Mouse (Mus musculus) kidney, adult 18-20 months (tissue): ENCODE results near the gene C1rl.
"Not testable (repeated sequence)": the region's sequence is repeated elsewhere in the genome, so short reads cannot be mapped to it uniquely, and the experiment has no call there.

ENCODE experiments used
- DNase-seq: peaks from one replicate; pipeline ENCODE4 v3.0.0; 2021

C1rl gene

GRCm38 (mm10) chr6:124508292-124508691 lies 15.4 kb downstream of the C1rl start:
- DNase-seq = no peak

GRCm38 (mm10) chr6:124509192-124509591 lies 16.3 kb downstream of the C1rl start:
- DNase-seq = not testable (repeated sequence)

- no peak for DNase-seq
Observed at GRCm38 (mm10) chr6:124511936-124512335, 19.0 kb downstream of the C1rl start.

GRCm38 (mm10) chr6:124512355-124512836 lies 19.5 kb downstream of the C1rl start, which contains the start of gene C1ra:
Gene C1ra, plus strand, starts transcription at chr6:124512405.
- peak; percentile 79 for DNase-seq

- DNase-seq = not testable (repeated sequence)
Observed at GRCm38 (mm10) chr6:124517733-124518132, 24.8 kb downstream of the C1rl start.

- not testable (repeated sequence) for DNase-seq
Observed at GRCm38 (mm10) chr6:124522082-124522481, 29.2 kb downstream of the C1rl start.

GRCm38 (mm10) chr6:124527881-124528280 lies 35.0 kb downstream of the C1rl start:
- no peak for DNase-seq

GRCm38 (mm10) chr6:124531077-124531476 lies 38.2 kb downstream of the C1rl start:
- DNase-seq = no peak

GRCm38 (mm10) chr6:124536125-124536829 lies 43.4 kb downstream of the C1rl start:
- not testable (repeated sequence) for DNase-seq

- not testable (repeated sequence) for DNase-seq
Observed at GRCm38 (mm10) chr6:124541176-124541575, 48.3 kb downstream of the C1rl start.

- peak; percentile 59 for DNase-seq
Observed at GRCm38 (mm10) chr6:124542284-124542683, 49.4 kb downstream of the C1rl start, which contains the start of gene C1s1. Gene C1s1, minus strand, starts transcription at chr6:124542359.

GRCm38 (mm10) chr6:124544466-124544865 lies 51.6 kb downstream of the C1rl start:
- DNase-seq = peak; percentile 9

GRCm38 (mm10) chr6:124545425-124545824 lies 52.5 kb downstream of the C1rl start:
- no peak for DNase-seq

GRCm38 (mm10) chr6:124547979-124548378 lies 55.1 kb downstream of the C1rl start:
- not testable (repeated sequence) for DNase-seq

GRCm38 (mm10) chr6:124549023-124549550 lies 56.2 kb downstream of the C1rl start:
- no peak for DNase-seq

- DNase-seq = no peak
Observed at GRCm38 (mm10) chr6:124552766-124553165, 59.9 kb downstream of the C1rl start.

GRCm38 (mm10) chr6:124555956-124556355 lies 63.0 kb downstream of the C1rl start:
- DNase-seq = not testable (repeated sequence)
